Mouse (Mus musculus) splenic B cell, adult 2 months (primary cell): ENCODE results near the gene Nupl1.
A peak's percentile ranks its signal among the peaks of the same experiment; 100 is the strongest.

Source experiments
- DNase-seq: peaks from one replicate; pipeline ENCODE4 v3.0.0-alpha.2; 2011; ENCODE audit warnings: low read depth, low spot score
- H3K27me3 ChIP-seq: 2 replicates; pipeline ENCODE4 v1.6.1; 2012; ENCODE audit warnings: mild to moderate bottlenecking, low read length, moderate library complexity, mixed read lengths; ENCODE audit not compliant: control insufficient read depth, poor library complexity, insufficient read depth, severe bottlenecking
- H3K36me3 ChIP-seq: 2 replicates; pipeline ENCODE4 v1.6.1; 2012; ENCODE audit warnings: mild to moderate bottlenecking, low read length, moderate library complexity, mixed read lengths; ENCODE audit not compliant: control insufficient read depth, poor library complexity, insufficient read depth, severe bottlenecking

Nupl1 gene

DNA sequence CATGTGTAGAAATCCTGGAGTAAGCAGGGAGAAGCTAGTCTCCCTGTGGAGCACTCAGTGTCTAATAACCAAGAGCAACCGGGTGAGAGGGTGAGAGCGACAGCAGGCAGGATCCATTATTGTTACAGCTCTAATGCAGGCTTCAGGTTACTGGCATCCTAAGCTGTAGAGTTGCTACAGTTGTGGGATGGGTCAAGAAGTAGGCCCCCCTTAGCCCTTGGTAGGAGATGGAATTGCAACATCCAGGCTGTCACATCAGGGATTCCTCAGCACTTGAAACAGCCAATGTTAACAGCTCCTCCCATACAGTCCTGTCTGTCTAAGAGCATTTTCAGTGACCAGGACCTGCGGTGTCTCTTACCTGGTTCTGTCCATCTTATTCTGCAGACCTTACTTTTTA lies 5.1 kb upstream of the Nupl1 start:
- H3K36me3 ChIP-seq, result no peaks in the 10 kb centered on the region
- no peaks in the 10 kb centered on the region for H3K27me3 ChIP-seq
- DNase-seq, result no peak

DNA sequence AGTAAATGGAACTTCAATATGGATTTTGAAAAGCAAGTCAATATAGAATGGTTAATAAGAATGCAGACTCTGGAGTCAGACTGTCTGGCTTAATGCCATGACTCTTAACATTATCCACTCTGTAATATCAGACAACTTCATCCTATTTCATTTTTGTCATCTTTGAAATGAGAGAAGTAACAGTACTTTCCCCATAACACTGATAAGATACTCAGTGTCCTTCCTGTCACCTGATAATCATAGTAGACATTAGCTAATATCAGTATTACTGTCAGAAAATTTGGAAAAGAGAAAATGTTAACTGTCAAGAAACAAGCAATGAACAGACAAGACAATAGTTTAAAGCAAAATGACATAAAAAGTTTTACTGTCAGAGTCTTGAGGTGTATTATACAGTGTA lies 3.5 kb upstream of the Nupl1 start:
- no peak for DNase-seq
- Histone ChIP-seq H3K36me3 (no peaks in the 10 kb centered on the region), H3K27me3 (no peaks in the 10 kb centered on the region)

DNA sequence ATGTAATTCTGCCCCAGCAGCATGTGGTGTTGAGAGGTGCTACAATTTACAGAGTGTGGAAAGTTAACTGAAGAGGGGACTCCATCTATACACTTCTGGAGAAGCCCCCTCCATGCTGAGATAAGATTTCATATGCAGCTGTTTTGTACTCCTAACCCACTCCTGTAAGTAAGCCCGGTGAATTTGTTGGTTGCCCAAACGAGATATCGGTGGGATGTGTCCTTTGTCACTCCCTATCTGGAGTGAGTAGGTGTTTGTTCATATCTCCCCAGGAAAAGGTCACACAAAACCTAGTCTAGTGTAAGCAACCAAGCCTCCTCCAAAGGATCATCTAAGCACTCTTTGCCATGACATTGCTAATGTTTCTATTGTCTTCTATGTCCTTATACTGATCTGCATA lies 2.2 kb upstream of the Nupl1 start:
- Histone ChIP-seq H3K27me3 (no peaks in the 10 kb centered on the region), H3K36me3 (no peaks in the 10 kb centered on the region)
- no peak for DNase-seq

DNA sequence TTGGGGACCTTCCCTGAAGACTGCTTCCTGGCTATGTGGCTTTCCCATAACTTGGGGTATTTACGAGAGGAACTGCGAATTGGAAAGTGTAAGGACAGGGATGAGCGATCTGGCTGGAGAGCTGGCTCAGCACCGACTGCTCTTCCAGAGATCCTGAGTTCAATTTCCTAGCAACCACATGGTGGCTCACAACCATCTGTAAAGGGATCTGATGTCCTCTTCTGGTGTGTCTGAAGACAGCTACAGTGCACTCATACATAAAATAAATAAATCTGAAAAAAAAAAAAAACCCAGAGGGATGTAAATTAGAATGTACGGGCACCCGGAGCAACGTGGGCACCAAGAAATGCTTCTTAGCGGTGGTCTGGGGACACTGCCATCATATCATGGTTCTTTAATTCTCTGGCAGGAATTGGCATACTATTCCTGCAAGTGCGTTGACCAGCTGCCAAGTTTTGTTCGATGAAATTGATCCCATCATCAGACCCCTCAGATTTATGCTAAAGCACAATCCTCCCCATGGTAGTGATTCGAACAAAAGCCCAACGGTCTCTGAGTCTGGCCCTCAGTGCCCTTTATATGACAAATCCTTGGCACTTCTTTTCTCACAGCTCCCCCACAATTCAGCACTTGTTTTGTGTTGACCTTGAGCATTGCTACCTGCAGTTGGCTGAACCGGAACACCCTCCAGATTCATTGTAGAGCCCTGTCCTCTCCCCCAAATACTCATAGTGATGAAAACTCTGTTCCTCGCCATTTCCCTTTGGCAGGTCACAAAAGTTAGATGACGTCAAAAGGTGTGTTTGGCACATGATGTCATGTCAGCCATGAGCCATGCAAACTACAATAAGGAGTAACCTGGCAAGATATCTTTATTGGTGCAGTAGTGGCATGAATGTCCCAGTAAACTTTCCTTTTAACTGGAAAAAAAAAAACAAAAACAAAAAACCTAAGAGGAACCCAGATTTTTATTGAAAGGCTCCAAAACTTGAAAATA lies 1.1 kb upstream of the Nupl1 start:
- no peaks in the 10 kb centered on the region for H3K36me3 ChIP-seq
- no peaks in the 10 kb centered on the region for H3K27me3 ChIP-seq
- peak; percentile 16 for DNase-seq

DNA sequence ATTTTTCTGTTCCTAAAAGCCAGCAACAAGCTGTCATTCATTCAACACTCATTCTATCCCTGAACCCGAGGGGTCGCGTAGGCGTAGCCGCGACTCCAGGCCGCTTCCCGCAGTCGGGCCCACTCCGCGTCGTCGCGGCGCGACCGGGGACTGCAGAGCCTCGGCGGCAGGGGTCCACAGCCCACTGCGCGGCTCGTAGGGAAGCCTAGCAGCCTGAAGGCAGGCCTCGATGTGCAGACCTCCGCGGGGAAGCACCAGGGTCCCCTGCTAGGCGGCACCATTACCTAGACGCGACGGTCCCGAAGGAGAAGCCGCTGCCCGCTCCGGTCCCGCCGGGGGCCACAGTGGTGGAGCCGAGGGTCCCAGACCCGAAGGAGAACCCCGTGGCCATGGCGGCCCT lies 352 bp downstream of the Nupl1 start:
- DNase-seq, result no peak
- Histone ChIP-seq H3K27me3 (no peaks in the 10 kb centered on the region), H3K36me3 (no peaks in the 10 kb centered on the region)

DNA sequence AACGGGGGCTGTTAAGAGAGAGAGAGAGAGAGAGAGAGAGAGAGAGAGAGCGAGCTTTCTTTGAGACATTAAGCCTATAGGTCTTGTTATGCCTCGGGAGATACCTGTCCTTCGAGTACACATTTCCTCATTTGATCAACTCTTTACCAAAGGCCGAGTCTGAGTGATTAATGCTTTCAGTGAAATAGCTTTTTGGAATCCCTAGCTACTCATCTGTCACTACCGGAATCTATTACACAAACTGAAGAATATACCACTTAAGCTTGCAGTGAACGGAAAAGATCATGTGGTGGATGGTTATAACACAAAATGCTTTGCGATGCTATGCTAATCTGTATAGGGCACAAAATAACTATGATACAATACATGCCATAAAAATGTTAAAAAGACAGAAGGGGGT lies 865 bp downstream of the Nupl1 start:
- H3K27me3 ChIP-seq, result no peaks in the 10 kb centered on the region
- H3K36me3 ChIP-seq, result no peaks in the 10 kb centered on the region
- DNase-seq, result peak; percentile 36

DNA sequence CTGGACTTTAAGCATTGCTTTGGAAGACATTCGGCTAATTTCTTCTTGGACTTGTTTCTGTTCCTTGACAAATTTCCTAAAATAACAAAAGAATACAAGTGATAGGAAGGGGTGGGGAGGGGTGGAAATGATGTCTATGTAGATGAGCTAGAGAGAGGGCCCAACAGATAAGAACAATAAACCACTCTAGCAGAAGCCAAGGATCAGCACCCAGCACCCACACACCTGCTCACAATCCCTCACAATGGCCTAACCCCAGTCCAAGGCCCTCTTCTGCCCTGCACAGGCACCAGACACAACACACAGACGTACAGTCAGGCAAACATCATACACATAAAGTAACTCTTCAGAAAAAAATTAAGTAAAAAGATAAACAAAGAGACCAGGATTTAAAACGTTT lies 12.7 kb downstream of the Nupl1 start:
- Histone ChIP-seq H3K27me3 (no peaks in the 10 kb centered on the region), H3K36me3 (peaks cover 14% of the 10 kb centered on the region)
- DNase-seq, result no peak

DNA sequence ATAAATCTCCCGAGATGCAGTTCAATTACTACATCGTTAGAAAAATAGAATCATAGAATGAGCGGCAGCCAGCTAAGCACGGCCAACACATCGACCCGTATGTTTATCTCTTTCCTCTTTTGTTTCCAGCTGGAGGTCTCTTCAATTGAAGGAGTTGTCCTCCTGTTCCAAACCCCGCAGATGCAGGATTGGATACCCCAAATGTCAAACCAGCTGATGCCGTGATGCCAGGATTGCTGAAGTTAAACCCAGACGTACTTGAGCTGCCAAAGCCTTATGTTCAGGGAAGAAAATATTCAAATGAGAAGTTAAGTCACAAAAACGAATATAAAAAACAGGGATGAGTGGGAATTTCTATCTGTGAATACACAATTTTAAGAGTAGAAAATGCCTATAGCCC lies 31.3 kb downstream of the Nupl1 start:
- no peak for DNase-seq
- Histone ChIP-seq H3K27me3 (no peaks in the 10 kb centered on the region), H3K36me3 (peaks cover 11% of the 10 kb centered on the region)

DNA sequence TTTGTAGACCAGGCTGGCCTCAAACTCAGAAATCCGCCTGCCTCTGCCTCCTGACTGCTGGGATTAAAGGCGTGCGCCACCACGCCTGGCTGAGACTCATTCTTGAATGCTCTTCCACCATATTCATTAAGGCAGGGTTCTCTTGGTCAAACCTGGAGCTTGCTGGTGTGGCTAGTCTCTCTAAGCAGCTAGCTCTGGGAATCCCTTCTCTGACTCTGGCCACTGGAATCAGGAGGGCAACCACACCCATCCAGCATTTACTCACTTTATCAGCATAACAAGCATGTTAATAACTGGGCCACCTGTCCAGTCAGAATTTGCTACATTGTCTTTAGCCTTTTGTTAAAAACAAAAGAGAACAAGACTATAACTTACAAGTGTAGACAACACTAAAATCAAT lies 33.6 kb downstream of the Nupl1 start:
- H3K27me3 ChIP-seq, result no peaks in the 10 kb centered on the region

DNA sequence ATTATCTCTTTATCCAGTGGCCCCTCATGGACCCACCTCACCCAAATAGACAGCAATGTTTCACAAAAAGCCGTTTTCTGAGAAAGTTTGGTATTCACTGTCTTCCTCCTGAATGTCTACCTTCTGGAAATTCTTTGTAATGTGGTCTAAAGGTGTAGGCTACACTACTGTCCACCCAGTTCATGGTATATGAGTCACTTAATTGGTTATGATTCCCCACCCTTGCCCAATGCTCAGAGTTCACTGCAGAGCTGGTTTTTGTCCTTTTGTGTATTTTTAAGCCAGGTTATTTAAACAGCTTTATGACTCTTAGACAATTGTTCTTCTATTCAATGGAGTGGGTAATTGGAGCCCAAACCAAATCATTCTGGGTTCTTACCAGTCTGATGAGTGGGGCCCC lies 35.1 kb downstream of the Nupl1 start:
- Histone ChIP-seq H3K36me3 (peaks cover 9% of the 10 kb centered on the region), H3K27me3 (no peaks in the 10 kb centered on the region)
- no peak for DNase-seq

More for the DNA sequence above, 33.6 kb downstream of the Nupl1 start:
- no peak for DNase-seq
- H3K36me3 ChIP-seq, result peaks cover 9% of the 10 kb centered on the region

DNA sequence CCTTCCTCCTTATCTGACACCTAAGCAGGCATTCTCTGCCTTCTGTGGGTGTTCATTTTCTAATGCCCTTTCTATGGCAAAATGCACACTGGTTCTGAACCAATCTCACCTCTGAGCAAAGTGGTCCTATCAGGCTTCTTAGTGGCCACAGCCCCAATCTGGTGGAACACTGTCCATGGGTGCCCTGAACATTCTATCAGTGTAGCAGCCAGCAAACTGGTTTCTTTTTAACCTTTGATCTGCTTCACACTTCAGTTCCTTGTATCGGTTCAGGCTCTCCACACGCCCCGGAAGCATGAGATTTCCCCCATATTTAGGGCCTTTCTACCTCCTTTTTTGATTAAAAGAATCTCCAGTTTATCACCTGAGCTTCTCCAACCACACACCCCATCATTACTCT lies 36.2 kb downstream of the Nupl1 start:
- Histone ChIP-seq H3K27me3 (no peaks in the 10 kb centered on the region), H3K36me3 (peaks cover 6% of the 10 kb centered on the region)
- DNase-seq, result no peak

DNA sequence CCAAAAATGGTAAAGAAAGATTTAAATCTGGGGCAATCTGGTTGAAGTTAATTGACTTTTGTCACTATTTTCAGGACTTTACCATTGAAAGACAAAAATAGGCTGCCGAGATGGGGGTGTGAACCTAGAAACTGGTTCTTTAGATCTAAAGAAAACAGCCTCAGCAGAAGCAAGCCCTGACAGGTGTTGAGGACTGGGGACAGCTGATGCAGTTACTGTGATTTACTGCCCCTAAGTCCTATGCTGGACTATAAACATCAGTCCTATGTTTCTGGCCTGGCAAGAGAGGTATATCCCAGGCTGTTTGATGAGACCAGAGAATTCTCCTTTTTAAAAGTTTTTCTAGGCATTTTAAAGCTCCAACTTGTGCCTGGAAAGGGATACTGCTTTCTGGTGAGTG lies 37.2 kb downstream of the Nupl1 start:
- H3K27me3 ChIP-seq, result no peaks in the 10 kb centered on the region
- H3K36me3 ChIP-seq, result peaks cover 2% of the 10 kb centered on the region; the same call in 1 of the 2 replicates
- DNase-seq, result no peak

DNA sequence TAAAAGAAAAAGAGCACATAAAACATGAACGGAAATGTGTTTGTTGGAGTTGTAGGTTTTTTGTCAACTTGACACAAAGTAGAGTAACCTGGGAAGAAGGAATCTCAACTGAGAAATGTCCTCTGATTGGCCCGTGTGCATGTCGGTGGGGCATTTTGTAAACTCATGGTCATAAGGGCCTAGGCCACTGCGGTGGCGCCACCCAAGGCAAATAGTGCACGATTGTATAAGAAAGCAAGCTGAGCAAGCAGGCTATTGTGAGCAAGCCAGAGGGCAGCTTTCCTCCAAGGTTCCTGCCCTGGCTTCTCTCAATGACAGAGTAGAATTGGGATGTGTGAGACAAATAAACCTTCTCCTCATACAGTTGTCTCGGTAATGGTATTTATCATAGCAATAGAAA lies 42.1 kb downstream of the Nupl1 start:
- Histone ChIP-seq H3K27me3 (no peaks in the 10 kb centered on the region), H3K36me3 (no peaks in the 10 kb centered on the region)
- no peak for DNase-seq

DNA sequence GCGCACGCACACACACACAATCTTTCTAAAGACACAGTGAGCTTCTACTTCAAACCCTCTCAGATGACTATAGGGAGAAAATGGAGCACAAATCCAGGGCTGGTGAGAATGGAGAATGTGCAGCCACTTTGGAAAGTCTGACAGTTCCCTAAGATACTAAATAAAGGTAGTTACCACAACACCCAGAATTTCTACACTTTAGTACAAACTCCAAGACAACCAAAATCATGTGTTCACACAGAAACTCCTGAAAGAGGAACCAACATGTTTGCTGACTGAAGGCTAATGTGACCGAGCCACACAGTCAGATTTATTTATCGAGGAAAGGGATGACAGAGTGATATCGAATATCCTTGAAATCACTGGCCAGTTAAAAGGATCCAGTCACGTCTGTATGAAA lies 46.2 kb downstream of the Nupl1 start:
- DNase-seq, result no peak
- no peaks in the 10 kb centered on the region for H3K36me3 ChIP-seq
- no peaks in the 10 kb centered on the region for H3K27me3 ChIP-seq

DNA sequence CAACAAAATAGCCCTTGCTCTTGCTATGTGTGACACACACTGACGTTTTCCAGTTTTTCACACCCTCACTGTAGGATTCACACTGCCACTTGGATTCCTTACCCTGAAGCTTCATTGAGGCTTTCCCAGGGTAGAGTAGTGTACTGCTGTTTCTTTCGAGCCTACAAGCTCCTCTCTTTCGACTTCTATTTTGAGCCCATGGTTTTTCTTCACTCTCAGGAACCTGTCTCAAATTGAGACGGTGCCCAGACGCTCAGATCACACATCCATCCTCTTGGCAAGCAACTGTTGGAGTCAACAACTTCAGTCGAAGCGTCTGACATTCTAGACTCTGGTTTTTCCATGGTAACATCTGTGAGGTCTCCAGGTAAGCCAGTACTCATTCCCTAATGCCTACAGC lies 54.3 kb downstream of the Nupl1 start, which contains the start of gene Atp8a2:
Gene Atp8a2 (minus strand): TSS at position 296 of the 400 bp plus-strand sequence.
- H3K36me3 ChIP-seq, result no peaks in the 10 kb centered on the region
- H3K27me3 ChIP-seq, result no peaks in the 10 kb centered on the region
- DNase-seq, result no peak
